Mouse (Mus musculus) left cerebral cortex, adult 8-10 months (tissue): ENCODE results near the gene Tnpo2. TPM values are rescaled to one million over a fixed set of nuclear protein-coding genes. Genes with fewer than 3 reads are reported as not detected.
"Not testable (repeated sequence)": the region's sequence is repeated elsewhere in the genome, so short reads cannot be mapped to it uniquely, and the experiment has no call there.

ENCODE experiments used
- DNase-seq, 2 experiments: peaks; one replicate each; pipeline ENCODE4 v3.0.0; 2022; ENCODE audit warnings: low spot score in 2 of 2
- total RNA-seq, 4 experiments: library from RNA; stranded (reverse); gene quantifications; 2 replicates each; pipeline ENCODE4 v1.2.4; 2022

Gene Tnpo2
- total RNA-seq, 4 experiments from 2014 or later: 134 to 186 (median 156) TPM

- DNase-seq: peak; percentile 79 to 91
These were observed 35.0 kb downstream of the Tnpo2 start, which contains the start of gene Dhps for GRCm38 (mm10) chr8:85071514-85072281. Dhps (plus strand) TSS chr8:85071757.

- no peak for DNase-seq
These were observed 35.7 kb downstream of the Tnpo2 start for GRCm38 (mm10) chr8:85072364-85072929.

- no peak for DNase-seq
These were observed 36.4 kb downstream of the Tnpo2 start for GRCm38 (mm10) chr8:85073041-85073612.

- DNase-seq: no peak
These were observed 37.5 kb downstream of the Tnpo2 start for GRCm38 (mm10) chr8:85074167-85074566.

GRCm38 (mm10) chr8:85074617-85075016 lies 37.9 kb downstream of the Tnpo2 start:
- no peak for DNase-seq

GRCm38 (mm10) chr8:85076001-85076400 lies 39.3 kb downstream of the Tnpo2 start:
- DNase-seq: no peak

GRCm38 (mm10) chr8:85076993-85077392 lies 40.3 kb downstream of the Tnpo2 start:
- DNase-seq: no peak

GRCm38 (mm10) chr8:85080214-85080531 lies 43.5 kb downstream of the Tnpo2 start:
- DNase-seq: no peak

GRCm38 (mm10) chr8:85080532-85081215 lies 44.0 kb downstream of the Tnpo2 start, which contains the start of gene Wdr83os:
Wdr83os (plus strand) TSS chr8:85080740.
- DNase-seq: peak; percentile 39 to 52

- no peak for DNase-seq
These were observed 44.5 kb downstream of the Tnpo2 start, which contains the start of gene Wdr83 for GRCm38 (mm10) chr8:85081216-85081555. Wdr83 (minus strand) TSS chr8:85081306.

- not testable (repeated sequence) for DNase-seq
These were observed 45.5 kb downstream of the Tnpo2 start for GRCm38 (mm10) chr8:85082169-85082568.

GRCm38 (mm10) chr8:85083108-85083813 lies 46.5 kb downstream of the Tnpo2 start, which contains the start of gene Man2b1:
Man2b1 (plus strand) TSS chr8:85083270.
- peak; percentile 63 to 89 for DNase-seq

GRCm38 (mm10) chr8:85084633-85085032 lies 47.9 kb downstream of the Tnpo2 start:
- no peak for DNase-seq

GRCm38 (mm10) chr8:85086238-85086637 lies 49.5 kb downstream of the Tnpo2 start:
- DNase-seq: no peak

- DNase-seq: no peak
These were observed 52.1 kb downstream of the Tnpo2 start for GRCm38 (mm10) chr8:85088771-85089170.

- no peak for DNase-seq
These were observed 54.1 kb downstream of the Tnpo2 start for GRCm38 (mm10) chr8:85090856-85091255.

- no peak for DNase-seq
These were observed 54.9 kb downstream of the Tnpo2 start for GRCm38 (mm10) chr8:85091526-85092090.

GRCm38 (mm10) chr8:85095051-85095450 lies 58.3 kb downstream of the Tnpo2 start:
- no peak for DNase-seq

GRCm38 (mm10) chr8:85095566-85095965 lies 58.9 kb downstream of the Tnpo2 start:
- DNase-seq: no peak

- no peak for DNase-seq
These were observed 59.5 kb downstream of the Tnpo2 start for GRCm38 (mm10) chr8:85096196-85096595.

- no peak for DNase-seq
These were observed 60.1 kb downstream of the Tnpo2 start for GRCm38 (mm10) chr8:85096850-85097249.
